Mouse (Mus musculus): ENCODE results near the gene Bcl2l11. TPM values are rescaled to one million over a fixed set of nuclear protein-coding genes. Genes with fewer than 3 reads are reported as not detected.
"Not testable (repeated sequence)": the region's sequence is repeated elsewhere in the genome, so short reads cannot be mapped to it uniquely, and the experiment has no call there.

Gene Bcl2l11
- polyA plus RNA-seq, 1 experiment from 2014 or later: 6.0 TPM

- ATAC-seq (ENCODE audit: low read depth); H3K9ac ChIP-seq (ENCODE audit: low read depth, low read length); H3K4me1 ChIP-seq (ENCODE audit: control insufficient read depth, low read depth, low read length); H3K36me3 ChIP-seq (ENCODE audit: control insufficient read depth, insufficient read depth); H3K9me3 ChIP-seq (replicated peaks; ENCODE audit: control insufficient read depth, low read length); H3K4me2 ChIP-seq (ENCODE audit: low read depth, low read length); H3K4me3 ChIP-seq (ENCODE audit: low read depth, low read length); H3K27ac ChIP-seq (ENCODE audit: low read length); H3K27me3 ChIP-seq (ENCODE audit: control insufficient read depth, insufficient read depth, low read depth, low read length): not testable (repeated sequence)
- 74% methylated on average over 4 of the region's 5 CpGs for WGBS (ENCODE audit: insufficient replicate concordance)
Measured at GRCm38 (mm10) chr2:128098118-128098517, 27.7 kb upstream of the Bcl2l11 start.

DNA sequence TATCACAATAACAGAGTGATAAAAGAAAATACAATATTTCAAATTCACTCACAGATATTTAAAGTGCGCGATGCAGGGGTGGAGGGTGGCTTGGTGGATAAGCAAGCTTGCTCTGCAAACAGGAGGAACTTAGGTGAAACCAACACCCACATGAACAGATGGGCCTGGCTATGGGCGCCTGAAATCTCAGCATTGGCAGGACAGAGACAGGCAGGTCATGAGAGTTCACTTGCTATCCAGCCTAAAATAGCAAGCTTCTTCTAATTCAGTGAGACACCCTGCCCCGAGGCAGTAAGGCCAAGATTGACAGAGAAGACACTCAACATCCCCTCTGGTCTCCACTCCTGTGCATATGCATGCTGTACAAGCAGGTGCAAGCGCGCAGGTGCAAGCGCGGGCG lies 23.8 kb upstream of the Bcl2l11 start:
- no peak for ATAC-seq (ENCODE audit: low read depth)
- no peaks in the 10 kb centered on the region for H3K27me3 ChIP-seq (ENCODE audit: control insufficient read depth, insufficient read depth, low read depth, low read length)
- H3K36me3 ChIP-seq (ENCODE audit: control insufficient read depth, insufficient read depth): no peaks in the 10 kb centered on the region
- no peak overlapping the region for H3K4me3 ChIP-seq (ENCODE audit: low read depth, low read length)
- no peak overlapping the region for H3K9ac ChIP-seq (ENCODE audit: low read depth, low read length)
- H3K4me1 ChIP-seq (ENCODE audit: control insufficient read depth, low read depth, low read length): no peaks in the 10 kb centered on the region
- no peak overlapping the region for H3K27ac ChIP-seq (ENCODE audit: low read length)
- H3K4me2 ChIP-seq (ENCODE audit: low read depth, low read length): no peak overlapping the region
- no peaks in the 10 kb centered on the region for H3K9me3 ChIP-seq (replicated peaks; ENCODE audit: control insufficient read depth, low read length)
- WGBS (ENCODE audit: insufficient replicate concordance): 83% methylated on average over 9 of the region's 9 CpGs

DNA sequence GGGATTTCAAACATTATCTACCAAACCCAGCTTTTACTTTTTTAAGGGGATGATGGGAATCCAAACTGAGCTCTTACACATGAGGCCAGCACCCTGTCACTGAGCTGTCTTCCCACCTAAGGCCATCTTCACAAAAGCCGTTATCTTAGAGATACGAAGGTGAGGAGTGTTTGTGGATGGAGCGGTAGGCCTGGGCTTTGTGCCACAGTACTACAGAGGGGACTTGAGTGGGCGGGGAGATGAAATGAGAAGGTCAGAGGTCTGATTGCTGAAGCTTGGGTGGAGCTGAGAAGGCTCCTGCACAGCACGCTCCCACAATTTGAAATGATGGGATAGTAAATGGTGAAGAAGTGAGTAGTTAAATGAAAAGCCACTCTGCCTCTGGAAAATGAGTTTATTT lies 21.0 kb upstream of the Bcl2l11 start:
- no peak overlapping the region for H3K9ac ChIP-seq (ENCODE audit: low read depth, low read length)

GRCm38 (mm10) chr2:128105651-128106050 lies 20.2 kb upstream of the Bcl2l11 start:
- Histone ChIP-seq H3K27ac (ENCODE audit: low read length) (no peak overlapping the region), H3K27me3 (ENCODE audit: control insufficient read depth, insufficient read depth, low read depth, low read length) (no peaks in the 10 kb centered on the region), H3K4me3 (ENCODE audit: low read depth, low read length) (no peak overlapping the region), H3K9ac (ENCODE audit: low read depth, low read length) (no peak overlapping the region), H3K9me3 (replicated peaks; ENCODE audit: control insufficient read depth, low read length) (no peaks in the 10 kb centered on the region; the same call in 1 of the 2 replicates), H3K4me2 (ENCODE audit: low read depth, low read length) (no peak overlapping the region), H3K36me3 (ENCODE audit: control insufficient read depth, insufficient read depth) (no peaks in the 10 kb centered on the region), H3K4me1 (ENCODE audit: control insufficient read depth, low read depth, low read length) (no peaks in the 10 kb centered on the region)
- 62% methylated on average over 11 of the region's 11 CpGs for WGBS (ENCODE audit: insufficient replicate concordance)
- no peak for ATAC-seq (ENCODE audit: low read depth)

More for the DNA sequence above, 21.0 kb upstream of the Bcl2l11 start:
- H3K4me3 ChIP-seq (ENCODE audit: low read depth, low read length): no peak overlapping the region
- no peaks in the 10 kb centered on the region for H3K4me1 ChIP-seq (ENCODE audit: control insufficient read depth, low read depth, low read length)
- H3K9me3 ChIP-seq (replicated peaks; ENCODE audit: control insufficient read depth, low read length): no peaks in the 10 kb centered on the region; the same call in 1 of the 2 replicates
- no peaks in the 10 kb centered on the region for H3K27me3 ChIP-seq (ENCODE audit: control insufficient read depth, insufficient read depth, low read depth, low read length)
- no peak overlapping the region for H3K4me2 ChIP-seq (ENCODE audit: low read depth, low read length)
- no peak for ATAC-seq (ENCODE audit: low read depth)
- H3K36me3 ChIP-seq (ENCODE audit: control insufficient read depth, insufficient read depth): no peaks in the 10 kb centered on the region
- WGBS (ENCODE audit: insufficient replicate concordance): 51% methylated on average over 5 of the region's 5 CpGs
- no peak overlapping the region for H3K27ac ChIP-seq (ENCODE audit: low read length)

DNA sequence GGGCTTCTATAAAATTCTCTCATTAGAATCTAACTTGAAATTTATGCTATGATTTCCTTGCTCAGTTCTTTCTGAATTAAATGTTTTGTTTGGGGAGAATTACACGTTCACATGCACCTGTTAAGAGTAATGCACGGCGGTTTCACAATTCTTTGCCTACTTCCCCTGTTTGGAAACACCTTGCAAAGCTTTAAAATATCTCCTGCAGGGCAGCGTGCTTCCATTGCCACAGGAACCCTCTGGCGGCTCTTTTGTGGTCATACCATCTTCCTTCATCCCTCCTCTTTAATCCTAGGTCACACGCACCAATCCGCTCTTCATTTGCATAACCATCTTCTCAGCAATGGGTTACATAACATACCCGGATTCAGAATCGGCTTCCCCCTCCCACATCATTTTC lies 14.3 kb upstream of the Bcl2l11 start:
- Histone ChIP-seq H3K27me3 (ENCODE audit: control insufficient read depth, insufficient read depth, low read depth, low read length) (no peaks in the 10 kb centered on the region), H3K27ac (ENCODE audit: low read length) (no peak overlapping the region), H3K9ac (ENCODE audit: low read depth, low read length) (no peak overlapping the region), H3K4me2 (ENCODE audit: low read depth, low read length) (no peak overlapping the region), H3K9me3 (replicated peaks; ENCODE audit: control insufficient read depth, low read length) (no peaks in the 10 kb centered on the region; the same call in 1 of the 2 replicates), H3K4me3 (ENCODE audit: low read depth, low read length) (no peak overlapping the region), H3K4me1 (ENCODE audit: control insufficient read depth, low read depth, low read length) (no peaks in the 10 kb centered on the region), H3K36me3 (ENCODE audit: control insufficient read depth, insufficient read depth) (no peaks in the 10 kb centered on the region)
- WGBS (ENCODE audit: insufficient replicate concordance): 49% methylated on average over 9 of the region's 9 CpGs
- no peak for ATAC-seq (ENCODE audit: low read depth)

GRCm38 (mm10) chr2:128114621-128115020 lies 11.2 kb upstream of the Bcl2l11 start:
- 50% methylated on average over 3 of the region's 3 CpGs for WGBS (ENCODE audit: insufficient replicate concordance)
- Histone ChIP-seq H3K9ac (ENCODE audit: low read depth, low read length) (no peak overlapping the region), H3K36me3 (ENCODE audit: control insufficient read depth, insufficient read depth) (no peaks in the 10 kb centered on the region), H3K4me3 (ENCODE audit: low read depth, low read length) (no peak overlapping the region), H3K27me3 (ENCODE audit: control insufficient read depth, insufficient read depth, low read depth, low read length) (no peaks in the 10 kb centered on the region), H3K4me1 (ENCODE audit: control insufficient read depth, low read depth, low read length) (no peaks in the 10 kb centered on the region), H3K9me3 (replicated peaks; ENCODE audit: control insufficient read depth, low read length) (no peaks in the 10 kb centered on the region; the same call in 1 of the 2 replicates), H3K4me2 (ENCODE audit: low read depth, low read length) (no peak overlapping the region), H3K27ac (ENCODE audit: low read length) (no peak overlapping the region)
- ATAC-seq (ENCODE audit: low read depth): no peak

DNA sequence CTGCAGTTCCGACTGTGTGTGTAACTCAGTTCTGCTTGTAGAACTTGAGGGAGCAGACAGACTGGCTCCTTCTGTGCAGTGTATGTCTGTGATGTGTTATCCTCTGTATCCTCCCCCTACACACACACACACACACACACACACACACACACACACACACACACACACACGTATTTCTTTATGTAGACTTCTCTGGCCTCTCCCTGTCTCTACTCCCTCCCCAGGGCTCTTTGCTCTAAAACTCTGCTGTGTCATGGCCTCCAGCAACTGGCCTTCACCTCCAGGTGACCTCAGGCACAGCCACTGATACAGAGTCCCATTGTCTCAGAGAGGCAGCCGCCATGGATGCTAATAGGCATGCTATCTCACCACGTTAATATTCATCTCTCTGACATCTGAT lies 10.3 kb upstream of the Bcl2l11 start:
- 51% methylated on average over 4 of the region's 4 CpGs for WGBS (ENCODE audit: insufficient replicate concordance)
- H3K4me2 ChIP-seq (ENCODE audit: low read depth, low read length): no peak overlapping the region
- no peaks in the 10 kb centered on the region for H3K27me3 ChIP-seq (ENCODE audit: control insufficient read depth, insufficient read depth, low read depth, low read length)

GRCm38 (mm10) chr2:128117605-128118004 lies 8.2 kb upstream of the Bcl2l11 start:
- no peaks in the 10 kb centered on the region for H3K36me3 ChIP-seq (ENCODE audit: control insufficient read depth, insufficient read depth)
- H3K9ac ChIP-seq (ENCODE audit: low read depth, low read length): no peak overlapping the region
- H3K4me3 ChIP-seq (ENCODE audit: low read depth, low read length): no peak overlapping the region
- no peaks in the 10 kb centered on the region for H3K4me1 ChIP-seq (ENCODE audit: control insufficient read depth, low read depth, low read length)
- ATAC-seq (ENCODE audit: low read depth): no peak
- peaks cover 11% of the 10 kb centered on the region for H3K27me3 ChIP-seq (ENCODE audit: control insufficient read depth, insufficient read depth, low read depth, low read length)
- no peaks in the 10 kb centered on the region for H3K9me3 ChIP-seq (replicated peaks; ENCODE audit: control insufficient read depth, low read length)
- H3K27ac ChIP-seq (ENCODE audit: low read length): no peak overlapping the region
- H3K4me2 ChIP-seq (ENCODE audit: low read depth, low read length): no peak overlapping the region
- 63% methylated on average over 7 of the region's 7 CpGs for WGBS (ENCODE audit: insufficient replicate concordance)

More for the DNA sequence above, 10.3 kb upstream of the Bcl2l11 start:
- H3K9me3 ChIP-seq (replicated peaks; ENCODE audit: control insufficient read depth, low read length): no peaks in the 10 kb centered on the region
- H3K27ac ChIP-seq (ENCODE audit: low read length): no peak overlapping the region
- ATAC-seq (ENCODE audit: low read depth): no peak
- no peaks in the 10 kb centered on the region for H3K36me3 ChIP-seq (ENCODE audit: control insufficient read depth, insufficient read depth)
- H3K4me1 ChIP-seq (ENCODE audit: control insufficient read depth, low read depth, low read length): no peaks in the 10 kb centered on the region
- H3K9ac ChIP-seq (ENCODE audit: low read depth, low read length): no peak overlapping the region
- H3K4me3 ChIP-seq (ENCODE audit: low read depth, low read length): no peak overlapping the region

GRCm38 (mm10) chr2:128118971-128119370 lies 6.9 kb upstream of the Bcl2l11 start:
- peaks cover 10% of the 10 kb centered on the region for H3K4me1 ChIP-seq (ENCODE audit: control insufficient read depth, low read depth, low read length)
- peaks cover 25% of the 10 kb centered on the region for H3K27me3 ChIP-seq (ENCODE audit: control insufficient read depth, insufficient read depth, low read depth, low read length)
- 90% methylated on average over 9 of the region's 9 CpGs for WGBS (ENCODE audit: insufficient replicate concordance)
- H3K27ac ChIP-seq (ENCODE audit: low read length): no peak overlapping the region
- H3K4me2 ChIP-seq (ENCODE audit: low read depth, low read length): no peak overlapping the region
- H3K9me3 ChIP-seq (replicated peaks; ENCODE audit: control insufficient read depth, low read length): no peaks in the 10 kb centered on the region
- no peaks in the 10 kb centered on the region for H3K36me3 ChIP-seq (ENCODE audit: control insufficient read depth, insufficient read depth)
- no peak overlapping the region for H3K9ac ChIP-seq (ENCODE audit: low read depth, low read length)
- no peak overlapping the region for H3K4me3 ChIP-seq (ENCODE audit: low read depth, low read length)
- ATAC-seq (ENCODE audit: low read depth): no peak

Measured in liver, embryonic 16.5 days (tissue).